Mouse (Mus musculus) left cerebral cortex, adult 2 months (tissue): ENCODE data around the gene Osm. TPM values are rescaled to one million over a fixed set of nuclear protein-coding genes. Genes with fewer than 3 reads are reported as not detected.

Experiments used
- DNase-seq, 2 experiments: peaks; one replicate each; pipeline ENCODE4 v3.0.0; 2021 to 2022; ENCODE audit warnings: low spot score in 2 of 2, mixed read lengths in 1 of 2; ENCODE audit errors: extremely low spot score in 1 of 2
- H3K27ac ChIP-seq: fragments of 200-600 bp; 2 replicates; pipeline ENCODE4 v1.8.1; 2022
- H3K4me3 ChIP-seq: fragments of 200-600 bp; 2 replicates; pipeline ENCODE4 v1.8.1; 2022
- CTCF ChIP-seq: fragments of 200-600 bp; IDR thresholded peaks from 2 replicates; pipeline ENCODE4 v1.8.1; 2022; ENCODE audit warnings: antibody characterized with exemption, mild to moderate bottlenecking, moderate library complexity
- intact Hi-C: fragments of 180-260 bp; cut with DNase I; formaldehyde crosslinking; loops from one replicate; pipeline ENCODE4 v1.15.1; 2025
- total RNA-seq, 2 experiments: library from RNA; stranded (reverse); gene quantifications; 2 replicates each; pipeline ENCODE4 v1.2.3; 2021

Gene Osm
- total RNA-seq, 2 experiments from 2014 or later = not detected

GRCm38 (mm10) chr11:4247201-4247959, 11.2 kb downstream of the Osm start:
- DNase-seq = no peak
- intact Hi-C loops = no loop called here
- no peak overlapping the region for H3K4me3 ChIP-seq
- no peak for TF ChIP-seq CTCF
- H3K27ac ChIP-seq = no peak overlapping the region

GRCm38 (mm10) chr11:4249151-4249550, 12.9 kb downstream of the Osm start:
- Histone ChIP-seq H3K4me3 (no peak overlapping the region), H3K27ac (no peak overlapping the region)
- intact Hi-C loops = no loop called here
- no peak for TF ChIP-seq CTCF
- no peak for DNase-seq

GRCm38 (mm10) chr11:4250290-4250689, 14.1 kb downstream of the Osm start:
- TF ChIP-seq CTCF = no peak
- intact Hi-C loops = no loop called here
- DNase-seq = no peak
- Histone ChIP-seq H3K4me3 (no peak overlapping the region), H3K27ac (no peak overlapping the region)

GRCm38 (mm10) chr11:4251376-4251775, 15.2 kb downstream of the Osm start:
- intact Hi-C loops = no loop called here
- DNase-seq = no peak
- no peak for TF ChIP-seq CTCF
- Histone ChIP-seq H3K27ac (no peak overlapping the region), H3K4me3 (no peak overlapping the region)

- no peak overlapping the region for H3K4me3 ChIP-seq
- no peak overlapping the region for H3K27ac ChIP-seq
- DNase-seq = no peak
- no peak for TF ChIP-seq CTCF
- intact Hi-C loops = no loop called here
These were observed 16.7 kb downstream of the Osm start for GRCm38 (mm10) chr11:4252886-4253285.

GRCm38 (mm10) chr11:4256846-4257607, 20.8 kb downstream of the Osm start, which contains the start of gene Lif:
Gene Lif, plus strand, starts transcription at chr11:4257557.
- intact Hi-C loops = no loop called here
- no peak for DNase-seq
- no peak for TF ChIP-seq CTCF
- Histone ChIP-seq H3K27ac (no peak within 1 kb of the TSS), H3K4me3 (no peak within 1 kb of the TSS)

GRCm38 (mm10) chr11:4257756-4258155, 21.5 kb downstream of the Osm start:
- Histone ChIP-seq H3K27ac (no peak overlapping the region), H3K4me3 (no peak overlapping the region)
- no peak for DNase-seq
- intact Hi-C loops = loop anchor here (1.0 kb wide), 2 partner anchors 38 to 165 kb away; no protein-coding TSS in a partner anchor
- no peak for TF ChIP-seq CTCF

- intact Hi-C loops = loop anchor here (1.0 kb wide), 2 partner anchors 39 to 164 kb away; no protein-coding TSS in a partner anchor
- Histone ChIP-seq H3K4me3 (no peak overlapping the region), H3K27ac (no peak overlapping the region)
- peak; percentile 75 to 86 for DNase-seq
- TF ChIP-seq CTCF = peak; percentile 98
These were observed 22.4 kb downstream of the Osm start for GRCm38 (mm10) chr11:4258657-4259082.

- intact Hi-C loops = loop anchor here (10.0 kb wide), 1 partner anchor 604 kb away; no protein-coding TSS in a partner anchor
- Histone ChIP-seq H3K4me3 (no peak overlapping the region), H3K27ac (no peak overlapping the region)
- no peak for DNase-seq
- no peak for TF ChIP-seq CTCF
These were observed 24.4 kb downstream of the Osm start for GRCm38 (mm10) chr11:4260463-4261187.

GRCm38 (mm10) chr11:4261188-4261494, 24.9 kb downstream of the Osm start:
- peak; percentile 54 for TF ChIP-seq CTCF
- DNase-seq = peak in 1 of 2 experiments; percentile 37
- Histone ChIP-seq H3K27ac (no peak overlapping the region), H3K4me3 (no peak overlapping the region)
- intact Hi-C loops = loop anchor here (10.0 kb wide), 1 partner anchor 604 kb away; no protein-coding TSS in a partner anchor

- no peak for DNase-seq
- intact Hi-C loops = loop anchor here (10.0 kb wide), 1 partner anchor 603 kb away; no protein-coding TSS in a partner anchor
- TF ChIP-seq CTCF = no peak; the same call in none of the 2 replicates
- H3K27ac ChIP-seq = no peak overlapping the region
- H3K4me3 ChIP-seq = no peak overlapping the region
These were observed 25.7 kb downstream of the Osm start for GRCm38 (mm10) chr11:4261969-4262368.

GRCm38 (mm10) chr11:4262847-4263246, 26.6 kb downstream of the Osm start:
- DNase-seq = no peak
- no peak for TF ChIP-seq CTCF
- Histone ChIP-seq H3K4me3 (no peak overlapping the region), H3K27ac (no peak overlapping the region)
- intact Hi-C loops = loop anchor here (10.0 kb wide), 1 partner anchor 602 kb away; no protein-coding TSS in a partner anchor
